ENCODE assay signal across 9 mouse cellular contexts in the genomic region with DNA sequence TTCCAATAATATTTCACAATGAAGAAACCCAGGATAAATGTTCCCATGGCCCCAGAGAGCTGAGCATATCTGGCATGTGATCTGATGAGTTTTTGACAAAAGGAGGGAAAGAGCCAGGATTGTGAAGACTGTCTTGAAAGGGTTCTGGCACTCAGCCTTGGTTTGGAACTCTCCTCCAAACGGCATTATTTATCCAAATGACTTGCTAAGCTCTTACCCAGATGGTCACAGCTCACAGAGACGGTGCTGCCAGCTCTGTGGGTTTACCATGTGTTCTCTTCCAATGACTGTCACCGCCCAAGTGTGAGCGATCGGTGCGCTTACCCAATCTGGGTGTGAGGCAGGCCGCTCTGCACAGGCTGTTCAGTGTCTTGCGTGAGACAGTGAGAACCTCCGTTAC. TPM values are rescaled to one million over a fixed set of nuclear protein-coding genes. Genes with fewer than 3 reads are reported as not detected.
DNase-seq lines count a peak whose midpoint lies in the region; ATAC-seq and TF ChIP-seq lines count a peak whose summit lies in the region.
"Had no signal": no experiment of that assay in that cellular context is flagged by ENCODE, and none has a peak within 500 bp of the region (broad histone marks: within the 10 kb centered on the region; RNA-seq: fewer than 3 reads in every experiment).

No protein-coding gene starts in this region.

- no peaks in the 10 kb centered on the region for H3K9me3 ChIP-seq in midbrain, embryonic 15.5 days
- H3K9me3 ChIP-seq: limb, embryonic 12.5 days had no signal

- no peaks in the 10 kb centered on the region for H3K27me3 ChIP-seq in heart, adult 2 months (ENCODE audit: control insufficient read depth, insufficient read depth, low read length)
- H3K27me3 ChIP-seq in midbrain, embryonic 15.5 days (replicated peaks), result no peaks in the 10 kb centered on the region
- H3K27me3 ChIP-seq: limb, embryonic 12.5 days had no signal

- no peak for TF ChIP-seq EP300 in heart, adult 2 months (IDR thresholded peaks at IDR 0.05; ENCODE audit: insufficient read depth, low read depth, low read length)

- ATAC-seq in midbrain, embryonic 15.5 days (replicated peaks), result peak; percentile 70

- TF ChIP-seq CTCF in heart, adult 2 months (IDR thresholded peaks at IDR 0.05), result no peak

- TF ChIP-seq POLR2A in heart, adult 2 months (IDR thresholded peaks at IDR 0.05; ENCODE audit: insufficient read depth, low read depth, low read length), result no peak

- H3K79me2 ChIP-seq in heart, adult 2 months (replicated peaks; ENCODE audit: control insufficient read depth, insufficient read depth, low read length), result no peaks in the 10 kb centered on the region

- H3K4me1 ChIP-seq in heart, adult 2 months (ENCODE audit: control insufficient read depth, insufficient read depth, low read length), result no peaks in the 10 kb centered on the region
- H3K4me1 ChIP-seq in midbrain, embryonic 15.5 days, result peaks cover 3% of the 10 kb centered on the region
- H3K4me1 ChIP-seq: limb, embryonic 12.5 days had no signal

- H3K4me3 ChIP-seq in heart, adult 2 months, result no peak overlapping the region
- no peak overlapping the region for H3K4me3 ChIP-seq in midbrain, embryonic 15.5 days
- H3K4me3 ChIP-seq: limb, embryonic 12.5 days had no signal

- DNase-seq in heart, adult 8-10 months (ENCODE audit: low spot score), result peak; percentile 7
- DNase-seq in heart, adult 2 months, result no peak
- peak; percentile 76 to 82 for DNase-seq in cerebellum, postnatal 36 days
- peak; percentile 75 to 95 for DNase-seq in layer of hippocampus, postnatal 14 days (ENCODE audit: low spot score in 2 of 2)
- no peak for DNase-seq in spleen, adult 18-20 months
- DNase-seq in adrenal gland, adult 8-10 months, result no peak
- no peak for DNase-seq in embryo, embryonic 11 days

- no peaks in the 10 kb centered on the region for H3K36me3 ChIP-seq in heart, adult 2 months (ENCODE audit: control insufficient read depth, insufficient read depth, low read length)
- no peaks in the 10 kb centered on the region for H3K36me3 ChIP-seq in midbrain, embryonic 15.5 days (replicated peaks)
- H3K36me3 ChIP-seq: limb, embryonic 12.5 days had no signal

- no peak overlapping the region for H3K4me2 ChIP-seq in midbrain, embryonic 15.5 days
- H3K4me2 ChIP-seq: limb, embryonic 12.5 days had no signal

- WGBS in heart, adult 2 months, result 63% methylated on average over 9 of the region's 9 CpGs
- 66% methylated on average over 9 of the region's 9 CpGs for WGBS in midbrain, embryonic 15.5 days

- intact Hi-C loops in heart, adult 2 months (cut with DNase I), result no loop called here

- H3K9ac ChIP-seq in heart, adult 2 months (ENCODE audit: low read depth, low read length), result no peak overlapping the region
- H3K9ac ChIP-seq in midbrain, embryonic 15.5 days, result no peak overlapping the region
- H3K9ac ChIP-seq: limb, embryonic 12.5 days had no signal

- H3K27ac ChIP-seq in heart, adult 2 months, result no peak overlapping the region
- H3K27ac ChIP-seq in midbrain, embryonic 15.5 days, result no peak overlapping the region
- H3K27ac ChIP-seq: limb, embryonic 12.5 days had no signal

RNA-seq across cellular contexts. Expression of gene Tmem150c, which starts 50.7 kb away (rescaled TPM):
- 10 to 100 TPM in 2 of 4 experiments, 1 to 10 TPM in 2; 7.6 to 18.7 (median 11.6) TPM for total RNA-seq in heart, adult 8-10 months (2022)
- 1 to 10 TPM; 6.3 to 7.7 TPM for total RNA-seq in heart, adult 2 months (2021)
- 3.7 and 3.9 TPM in 2 replicates for polyA plus RNA-seq in heart, adult 2 months (2012; rRNA removed)
- 10 to 100 TPM; 69.3 to 71.7 TPM for total RNA-seq in layer of hippocampus, postnatal 14 days (2021)
- 33.1 and 39.8 TPM in 2 replicates for polyA plus RNA-seq in midbrain, embryonic 15.5 days (2015; fragmentation: Nextera tagmentation; extraction: Ambion mirVana)
- 10 to 100 TPM; 14.4 to 25.7 (median 18.3) TPM for total RNA-seq in adrenal gland, adult 8-10 months (2022)

Comparison
In these comparisons a context has a peak if more than half of its experiments do, and no peak if none do; other contexts are left out.
1. DNase-seq: peak in heart, adult 8-10 months (single experiment), cerebellum, postnatal 36 days (2 of 2) and layer of hippocampus, postnatal 14 days (2 of 2); none in heart, adult 2 months (0 of 2), spleen, adult 18-20 months (0 of 2), adrenal gland, adult 8-10 months (single experiment) and embryo, embryonic 11 days (single experiment).